Comparison of ENCODE assay signal across 8 mouse cellular contexts in the genomic region with DNA sequence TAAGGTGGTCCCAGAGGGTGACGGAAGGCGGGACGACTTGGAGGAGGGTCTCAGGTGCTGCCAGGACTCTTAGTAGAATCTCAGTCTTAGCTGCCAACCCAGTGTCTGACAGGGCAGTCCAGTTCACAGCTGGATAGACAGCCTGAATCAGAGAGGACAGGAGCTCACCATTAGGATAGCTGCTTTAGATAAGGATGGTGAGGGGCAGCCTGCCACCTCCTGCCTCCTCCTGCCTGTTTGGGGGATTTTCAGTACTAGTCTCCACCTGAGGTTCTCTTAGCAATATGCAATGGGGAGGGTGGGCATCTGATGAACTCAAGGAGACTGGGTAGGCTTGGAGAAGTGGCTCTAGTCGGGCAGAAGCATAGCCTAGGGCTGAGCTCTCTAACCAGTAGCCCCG. TPM values are rescaled to one million over a fixed set of nuclear protein-coding genes. Genes with fewer than 3 reads are reported as not detected.
DNase-seq lines count a peak whose midpoint lies in the region; ATAC-seq and TF ChIP-seq lines count a peak whose summit lies in the region.

No protein-coding gene starts in this region.

- H3K4me1 ChIP-seq in liver, adult 2 months (ENCODE audit: control insufficient read depth, insufficient read depth, low read length): peaks cover 30% of the 10 kb centered on the region
- peaks cover 25% of the 10 kb centered on the region for H3K4me1 ChIP-seq in embryonic facial prominence, embryonic 14.5 days (ENCODE audit: control insufficient read depth, insufficient read depth, low read length)
- peaks cover 28% of the 10 kb centered on the region for H3K4me1 ChIP-seq in intestine, embryonic 16.5 days (ENCODE audit: control insufficient read depth, insufficient read depth, low read length)
- peaks cover 58% of the 10 kb centered on the region for H3K4me1 ChIP-seq in neural tube, embryonic 13.5 days (replicated peaks)

- DNase-seq in liver, adult 2 months (ENCODE audit: extremely low read depth, low read depth, low spot score): no peak
- DNase-seq in liver: no peak
- DNase-seq in embryonic facial prominence, embryonic 14.5 days (ENCODE audit: low spot score): no peak
- DNase-seq in layer of hippocampus, postnatal 25 days (ENCODE audit: extremely low spot score in 1 of 2, low spot score in 1 of 2): no peak
- DNase-seq in c-Kit-positive CD71-positive TER-119-positive erythroid progenitor cells, embryonic 14.5 days (ENCODE audit: low spot score): no peak
- DNase-seq in ovary, postnatal 14 days (ENCODE audit: low spot score): no peak

- H3K27ac ChIP-seq in liver, adult 2 months (replicated peaks; ENCODE audit: insufficient read depth, low read depth, low read length): peak overlapping the region; percentile 83
- H3K27ac ChIP-seq in embryonic facial prominence, embryonic 14.5 days (replicated peaks; ENCODE audit: low read depth, low read length): no peak overlapping the region
- peak overlapping the region; percentile 97; the same call in 1 of the 2 replicates for H3K27ac ChIP-seq in intestine, embryonic 16.5 days (ENCODE audit: low read length)
- H3K27ac ChIP-seq in neural tube, embryonic 13.5 days (replicated peaks): no peak overlapping the region

- peak overlapping the region; percentile 73 for H3K4me3 ChIP-seq in liver, adult 2 months (ENCODE audit: insufficient read depth, low read depth, low read length)
- peak overlapping the region; percentile 92 for H3K4me3 ChIP-seq in embryonic facial prominence, embryonic 14.5 days (ENCODE audit: low read depth, low read length)
- peak overlapping the region; percentile 91 for H3K4me3 ChIP-seq in intestine, embryonic 16.5 days (ENCODE audit: low read length)
- peak overlapping the region; percentile 81 for H3K4me3 ChIP-seq in neural tube, embryonic 13.5 days

- H3K9ac ChIP-seq in liver, adult 2 months (ENCODE audit: low read depth, low read length): peak overlapping the region; percentile 66
- H3K9ac ChIP-seq in embryonic facial prominence, embryonic 14.5 days (ENCODE audit: low read depth, low read length): peak overlapping the region; percentile 96
- H3K9ac ChIP-seq in intestine, embryonic 16.5 days (ENCODE audit: low read depth, low read length): peak overlapping the region; percentile 98
- H3K9ac ChIP-seq in neural tube, embryonic 13.5 days: peak overlapping the region; percentile 90

- peaks cover 35% of the 10 kb centered on the region for H3K79me2 ChIP-seq in liver, adult 2 months (ENCODE audit: control insufficient read depth, insufficient read depth, low read length)

- no peak for ATAC-seq in embryonic facial prominence, embryonic 14.5 days (ENCODE audit: low read depth)
- ATAC-seq in intestine, embryonic 16.5 days: no peak
- no peak for ATAC-seq in neural tube, embryonic 13.5 days (ENCODE audit: low read depth)

- TF ChIP-seq POLR2A in liver, adult 2 months (IDR thresholded peaks at IDR 0.05; ENCODE audit: extremely low read depth, insufficient read depth, low read length): no peak

- WGBS in liver, adult 2 months: 18% methylated on average over 5 of the region's 5 CpGs
- 50% methylated on average over 5 of the region's 5 CpGs for WGBS in embryonic facial prominence, embryonic 14.5 days
- WGBS in intestine, embryonic 16.5 days: 56% methylated on average over 5 of the region's 5 CpGs
- 46% methylated on average over 5 of the region's 5 CpGs for WGBS in neural tube, embryonic 13.5 days

- H3K4me2 ChIP-seq in embryonic facial prominence, embryonic 14.5 days (ENCODE audit: low read depth, low read length): peak overlapping the region; percentile 92
- peak overlapping the region; percentile 85 for H3K4me2 ChIP-seq in intestine, embryonic 16.5 days (ENCODE audit: low read depth, low read length)
- H3K4me2 ChIP-seq in neural tube, embryonic 13.5 days: peak overlapping the region; percentile 75

- no peaks in the 10 kb centered on the region for H3K9me3 ChIP-seq in embryonic facial prominence, embryonic 14.5 days (ENCODE audit: control insufficient read depth, low read length)
- H3K9me3 ChIP-seq in intestine, embryonic 16.5 days (ENCODE audit: control insufficient read depth, low read length): no peaks in the 10 kb centered on the region
- no peaks in the 10 kb centered on the region for H3K9me3 ChIP-seq in neural tube, embryonic 13.5 days

- H3K27me3 ChIP-seq in liver, adult 2 months (ENCODE audit: control insufficient read depth, insufficient read depth, low read length): no peaks in the 10 kb centered on the region
- H3K27me3 ChIP-seq in embryonic facial prominence, embryonic 14.5 days (replicated peaks; ENCODE audit: control insufficient read depth, insufficient read depth, low read length): no peaks in the 10 kb centered on the region
- no peaks in the 10 kb centered on the region for H3K27me3 ChIP-seq in intestine, embryonic 16.5 days (replicated peaks; ENCODE audit: control insufficient read depth, insufficient read depth, low read length)
- no peaks in the 10 kb centered on the region for H3K27me3 ChIP-seq in neural tube, embryonic 13.5 days

- no peaks in the 10 kb centered on the region for H3K36me3 ChIP-seq in liver, adult 2 months (ENCODE audit: control insufficient read depth, insufficient read depth, low read length)
- 0 out of 2 replicates have a peak, but pooled peaks cover 3% of the 10 kb centered on the region for H3K36me3 ChIP-seq in embryonic facial prominence, embryonic 14.5 days (ENCODE audit: control insufficient read depth, insufficient read depth, low read length)
- H3K36me3 ChIP-seq in intestine, embryonic 16.5 days (ENCODE audit: control insufficient read depth, insufficient read depth, low read length): no peaks in the 10 kb centered on the region
- H3K36me3 ChIP-seq in neural tube, embryonic 13.5 days: peaks cover 22% of the 10 kb centered on the region

- TF ChIP-seq CTCF in liver, adult 2 months (IDR thresholded peaks at IDR 0.05; ENCODE audit: low read depth, low read length): no peak

RNA-seq across cellular contexts. Expression of a gene that starts 0.9 kb away (rescaled TPM):
- 9.2 and 24.3 TPM in 2 replicates for total RNA-seq in liver, adult 2 months (2014; rRNA removed)
- polyA plus RNA-seq in liver, adult 2 months (2012; rRNA removed): 65.2 and 92.6 TPM in 2 replicates
- polyA plus RNA-seq in embryonic facial prominence, embryonic 14.5 days (2014; fragmentation: Nextera tagmentation; extraction: Ambion mirVana): 43.5 and 46.9 TPM in 2 replicates
- polyA plus RNA-seq in intestine, embryonic 16.5 days (2015; fragmentation: Nextera tagmentation; extraction: Ambion mirVana): 25.9 and 29.4 TPM in 2 replicates
- polyA plus RNA-seq in neural tube, embryonic 13.5 days (2015; fragmentation: Nextera tagmentation; extraction: Ambion mirVana): 22.2 and 23.0 TPM in 2 replicates
- total RNA-seq in layer of hippocampus, postnatal 25 days (2021): 10 to 100 TPM; 49.6 to 51.1 TPM

RNA-seq across cellular contexts. Expression of a gene that starts 1.2 kb away (rescaled TPM):
- total RNA-seq in liver, adult 2 months (2014; rRNA removed): 18.3 and 25.1 TPM in 2 replicates
- 48.9 and 54.3 TPM in 2 replicates for polyA plus RNA-seq in liver, adult 2 months (2012; rRNA removed)
- polyA plus RNA-seq in embryonic facial prominence, embryonic 14.5 days (2014; fragmentation: Nextera tagmentation; extraction: Ambion mirVana): 70.2 and 77.1 TPM in 2 replicates
- polyA plus RNA-seq in intestine, embryonic 16.5 days (2015; fragmentation: Nextera tagmentation; extraction: Ambion mirVana): 120 and 132 TPM in 2 replicates
- 124 and 126 TPM in 2 replicates for polyA plus RNA-seq in neural tube, embryonic 13.5 days (2015; fragmentation: Nextera tagmentation; extraction: Ambion mirVana)
- total RNA-seq in layer of hippocampus, postnatal 25 days (2021): 100 to 1,000 TPM; 163 to 169 TPM

RNA-seq across cellular contexts. Expression of a gene that starts 22.6 kb away (rescaled TPM):
- 8.9 and 11.2 TPM in 2 replicates for total RNA-seq in liver, adult 2 months (2014; rRNA removed)
- 44.8 and 47.3 TPM in 2 replicates for polyA plus RNA-seq in liver, adult 2 months (2012; rRNA removed)
- 28.5 and 29.0 TPM in 2 replicates for polyA plus RNA-seq in embryonic facial prominence, embryonic 14.5 days (2014; fragmentation: Nextera tagmentation; extraction: Ambion mirVana)
- 59.4 and 63.3 TPM in 2 replicates for polyA plus RNA-seq in intestine, embryonic 16.5 days (2015; fragmentation: Nextera tagmentation; extraction: Ambion mirVana)
- polyA plus RNA-seq in neural tube, embryonic 13.5 days (2015; fragmentation: Nextera tagmentation; extraction: Ambion mirVana): 51.4 and 52.0 TPM in 2 replicates
- total RNA-seq in layer of hippocampus, postnatal 25 days (2021): 10 to 100 TPM; 25.1 to 27.5 TPM

RNA-seq across cellular contexts. Expression of a gene that starts 50.6 kb away (rescaled TPM):
- 30.7 and 37.2 TPM in 2 replicates for total RNA-seq in liver, adult 2 months (2014; rRNA removed)
- polyA plus RNA-seq in liver, adult 2 months (2012; rRNA removed): 46.5 and 52.2 TPM in 2 replicates
- polyA plus RNA-seq in embryonic facial prominence, embryonic 14.5 days (2014; fragmentation: Nextera tagmentation; extraction: Ambion mirVana): 17.6 and 18.8 TPM in 2 replicates
- 23.1 and 24.7 TPM in 2 replicates for polyA plus RNA-seq in intestine, embryonic 16.5 days (2015; fragmentation: Nextera tagmentation; extraction: Ambion mirVana)
- 26.0 and 26.3 TPM in 2 replicates for polyA plus RNA-seq in neural tube, embryonic 13.5 days (2015; fragmentation: Nextera tagmentation; extraction: Ambion mirVana)
- 100 to 1,000 TPM; 102 to 110 TPM for total RNA-seq in layer of hippocampus, postnatal 25 days (2021)

RNA-seq across cellular contexts. Expression of a gene that starts 55.5 kb away (rescaled TPM):
- 23.3 and 23.5 TPM in 2 replicates for total RNA-seq in liver, adult 2 months (2014; rRNA removed)
- polyA plus RNA-seq in liver, adult 2 months (2012; rRNA removed): 50.0 and 62.0 TPM in 2 replicates
- polyA plus RNA-seq in embryonic facial prominence, embryonic 14.5 days (2014; fragmentation: Nextera tagmentation; extraction: Ambion mirVana): 79.3 and 83.1 TPM in 2 replicates
- 68.6 and 71.4 TPM in 2 replicates for polyA plus RNA-seq in intestine, embryonic 16.5 days (2015; fragmentation: Nextera tagmentation; extraction: Ambion mirVana)
- 131 and 147 TPM in 2 replicates for polyA plus RNA-seq in neural tube, embryonic 13.5 days (2015; fragmentation: Nextera tagmentation; extraction: Ambion mirVana)
- 100 to 1,000 TPM; 249 to 278 TPM for total RNA-seq in layer of hippocampus, postnatal 25 days (2021)

Comparison
In these comparisons a context has a peak if more than half of its experiments do, and no peak if none do; other contexts are left out.
1. H3K27ac ChIP-seq: peak in liver, adult 2 months (single experiment) and intestine, embryonic 16.5 days (single experiment); none in embryonic facial prominence, embryonic 14.5 days (single experiment) and neural tube, embryonic 13.5 days (single experiment).
2. Peak in every context shown above with its lines, with median percentiles within 50 percentile points of each other: H3K4me3 ChIP-seq, H3K9ac ChIP-seq and H3K4me2 ChIP-seq.